Mouse (Mus musculus): Measurements from ENCODE around the gene Cpxm2.
A peak's percentile ranks its signal among the peaks of the same experiment; 100 is the strongest.

The Cpxm2 gene

DNA sequence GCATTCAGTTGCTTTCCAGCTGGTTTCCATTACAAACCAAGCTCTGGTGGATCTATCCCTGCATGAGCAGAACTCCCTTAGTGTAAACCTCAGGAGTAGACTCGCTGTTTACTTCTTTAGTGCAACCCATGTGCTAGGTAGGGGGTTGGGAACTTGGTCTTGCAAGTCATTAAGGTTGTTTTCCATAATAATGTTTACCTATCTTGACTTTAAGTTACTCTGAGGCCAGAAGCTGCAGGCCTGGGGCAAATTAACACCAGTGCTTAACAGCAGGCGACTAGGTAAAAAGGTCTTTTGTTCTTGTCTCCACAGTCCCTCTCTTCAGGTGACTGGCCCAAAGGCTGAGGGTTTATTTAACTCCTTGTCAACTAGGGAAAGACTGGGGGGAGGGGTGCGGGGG, 139.3 kb downstream of the Cpxm2 start:
- DNase-seq: peak; percentile 41

DNA sequence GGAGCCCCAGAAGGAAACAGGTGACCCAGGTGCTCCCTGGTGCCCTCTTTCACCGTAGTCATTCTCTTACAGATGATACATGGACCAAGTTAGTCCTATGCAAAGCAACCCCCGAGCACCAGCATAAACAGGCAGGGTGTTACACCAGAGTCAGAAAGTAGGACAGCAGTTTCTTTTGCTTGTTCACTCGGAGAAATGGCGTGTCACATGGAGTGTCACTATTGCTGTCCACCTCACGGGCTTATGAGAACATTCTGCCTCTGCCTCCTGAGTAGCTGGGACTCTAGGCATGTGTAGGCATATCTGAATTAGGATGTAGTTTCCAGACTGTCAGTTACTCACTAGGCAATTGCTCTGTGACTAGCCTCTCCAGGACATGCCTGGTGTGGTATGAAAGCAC, 140.6 kb downstream of the Cpxm2 start:
- DNase-seq: no peak

GRCm38 (mm10) chr7:132012969-132013679, 141.4 kb downstream of the Cpxm2 start:
- DNase-seq: peak; percentile 41

GRCm38 (mm10) chr7:132009002-132009401, 145.5 kb downstream of the Cpxm2 start:
- no peak for DNase-seq

- no peak for DNase-seq
These were observed 148.4 kb downstream of the Cpxm2 start for GRCm38 (mm10) chr7:132005996-132006696.

DNA sequence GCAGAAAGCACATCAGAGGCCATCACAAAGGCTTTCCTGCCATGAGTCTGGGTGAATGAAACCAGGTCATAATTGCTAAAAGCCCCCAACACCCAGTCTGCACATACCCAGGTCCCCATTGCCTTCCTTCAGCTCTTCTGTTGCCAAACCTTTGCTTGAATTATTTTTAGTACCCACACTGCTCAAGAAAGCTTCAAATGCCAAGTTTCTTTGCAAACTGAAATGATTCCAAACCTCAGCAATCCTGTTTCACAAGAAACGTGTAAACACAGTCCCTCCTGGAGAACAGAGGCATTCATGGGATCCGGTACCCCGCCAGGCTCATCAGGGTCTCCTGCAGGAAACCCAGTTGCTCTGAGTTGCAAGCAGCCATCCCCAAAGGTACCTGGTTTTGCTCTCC, 161.7 kb downstream of the Cpxm2 start:
- DNase-seq: no peak

GRCm38 (mm10) chr7:131992226-131992625, 162.3 kb downstream of the Cpxm2 start:
- DNase-seq: no peak

- DNase-seq: peak; percentile 5
These were observed 165.5 kb downstream of the Cpxm2 start for GRCm38 (mm10) chr7:131989056-131989455.
